Mouse (Mus musculus) MEL (cell line): ENCODE data around the gene Tm9sf4. TPM values are rescaled to one million over a fixed set of nuclear protein-coding genes. Genes with fewer than 3 reads are reported as not detected.
A peak's percentile ranks its signal among the peaks of the same experiment; 100 is the strongest.

ENCODE experiments used
- DNase-seq: peaks from one replicate; pipeline ENCODE4 v3.0.0; 2011; ENCODE audit warnings: low read depth, low spot score
- H3K27ac ChIP-seq: 2 replicates; pipeline ENCODE4 v1.5.1; 2012; ENCODE audit warnings: low read depth, mild to moderate bottlenecking, control low read depth, low read length, moderate library complexity; ENCODE audit not compliant: control insufficient read depth
- H3K27me3 ChIP-seq, 2 experiments: fragments of 150-350 bp in 1 of 2; sonication (generic) in 1 of 2; 2 replicates each; pipeline ENCODE4 v1.6.1; 2012; ENCODE audit warnings: low read length in 2 of 2, mild to moderate bottlenecking in 2 of 2, improper control_type of control experiment in 1 of 2, moderate library complexity in 1 of 2; ENCODE audit not compliant: insufficient read depth in 2 of 2, control insufficient read depth in 1 of 2
- H3K36me3 ChIP-seq, 2 experiments: 2 replicates each; pipeline ENCODE4 v1.6.1; 2012 to 2014; ENCODE audit warnings: low read length in 2 of 2, improper control_type of control experiment in 1 of 2, inconsistent platforms in 1 of 2, mild to moderate bottlenecking in 1 of 2; ENCODE audit not compliant: insufficient read depth in 2 of 2, control insufficient read depth in 1 of 2
- H3K4me1 ChIP-seq, 2 experiments: fragments of 150-350 bp in 1 of 2; sonication (generic) in 1 of 2; 2 replicates each; pipeline ENCODE4 v1.6.1; 2012; ENCODE audit warnings: low read length in 2 of 2, improper control_type of control experiment in 1 of 2, mild to moderate bottlenecking in 1 of 2; ENCODE audit not compliant: insufficient read depth in 2 of 2, control insufficient read depth in 1 of 2
- H3K4me3 ChIP-seq, 2 experiments: fragments of 150-350 bp in 1 of 2; sonication (generic) in 1 of 2; 2 replicates each; pipeline ENCODE4 v1.5.1; 2012; ENCODE audit warnings: low read depth in 2 of 2, low read length in 2 of 2, mild to moderate bottlenecking in 2 of 2, moderate library complexity in 2 of 2, control low read depth in 1 of 2, improper control_type of control experiment in 1 of 2; ENCODE audit not compliant: control insufficient read depth in 1 of 2, insufficient read depth in 1 of 2
- H3K79me2 ChIP-seq: 2 replicates; pipeline ENCODE4 v1.6.1; 2012; ENCODE audit warnings: mild to moderate bottlenecking, low read length, moderate library complexity; ENCODE audit not compliant: control insufficient read depth, poor library complexity, insufficient read depth
- H3K9ac ChIP-seq: 2 replicates; pipeline ENCODE4 v1.6.1; 2012; ENCODE audit warnings: low read depth, mild to moderate bottlenecking, control low read depth, low read length, moderate library complexity; ENCODE audit not compliant: control insufficient read depth, poor library complexity, severe bottlenecking
- H3K9me3 ChIP-seq: fragments of 150-350 bp; sonication (generic); replicated peaks from 2 replicates; pipeline ENCODE4 v1.6.1; 2012; ENCODE audit warnings: mild to moderate bottlenecking, low read length, improper control_type of control experiment, moderate library complexity; ENCODE audit not compliant: insufficient read depth
- CHD1 ChIP-seq: IDR thresholded peaks from 2 replicates; pipeline ENCODE4 v1.6.1; 2012; ENCODE audit warnings: low read depth, mild to moderate bottlenecking, inconsistent platforms, low read length, improper control_type of control experiment
- CTCF ChIP-seq, 3 experiments: IDR thresholded peaks in 2 of 3; conservative IDR thresholded peaks in 1 of 3; 2 replicates each; pipeline ENCODE4 v1.5.1; 2011 to 2012; ENCODE audit warnings: low read length in 3 of 3, low read depth in 2 of 3, mild to moderate bottlenecking in 2 of 3, improper control_type of control experiment in 1 of 3, inconsistent platforms in 1 of 3, mixed read lengths in 1 of 3, moderate library complexity in 1 of 3; ENCODE audit not compliant: control insufficient read depth in 1 of 3, insufficient read depth in 1 of 3, poor library complexity in 1 of 3, severe bottlenecking in 1 of 3
- E2F4 ChIP-seq: IDR thresholded peaks from 2 replicates; pipeline ENCODE4 v1.6.1; 2011; ENCODE audit warnings: low read depth, low read length, improper control_type of control experiment, borderline replicate concordance
- EP300 ChIP-seq, 2 experiments: IDR thresholded peaks; 2 replicates each; pipeline ENCODE4 v1.6.1; 2011; ENCODE audit warnings: improper control_type of control experiment in 2 of 2, low read length in 2 of 2, low read depth in 1 of 2, mild to moderate bottlenecking in 1 of 2
- ETS1 ChIP-seq: IDR thresholded peaks from 2 replicates; pipeline ENCODE4 v1.6.1; 2012; ENCODE audit warnings: low read depth, mild to moderate bottlenecking, inconsistent platforms, low read length, improper control_type of control experiment, moderate library complexity
- GABPA ChIP-seq: IDR thresholded peaks from 2 replicates; pipeline ENCODE4 v1.6.1; 2012; ENCODE audit warnings: low read depth, mild to moderate bottlenecking, inconsistent platforms, low read length, improper control_type of control experiment, moderate library complexity
- GATA1 ChIP-seq: IDR thresholded peaks from 2 replicates; pipeline ENCODE4 v1.6.1; 2011; ENCODE audit warnings: low read depth, low read length, improper control_type of control experiment
- HCFC1 ChIP-seq: IDR thresholded peaks from 2 replicates; pipeline ENCODE4 v1.6.1; 2012; ENCODE audit warnings: low read depth, mild to moderate bottlenecking, inconsistent platforms, low read length, improper control_type of control experiment, moderate library complexity
- JUND ChIP-seq: IDR thresholded peaks from 2 replicates; pipeline ENCODE4 v1.6.1; 2011; ENCODE audit warnings: low read depth, mild to moderate bottlenecking, improper control_type of control experiment, low read length
- MAFK ChIP-seq: IDR thresholded peaks from 2 replicates; pipeline ENCODE4 v1.6.1; 2011; ENCODE audit warnings: low read depth, mild to moderate bottlenecking, low read length, improper control_type of control experiment, borderline replicate concordance
- MAX ChIP-seq: IDR thresholded peaks from 2 replicates; pipeline ENCODE4 v1.6.1; 2011; ENCODE audit warnings: low read length, improper control_type of control experiment
- MAZ ChIP-seq: IDR thresholded peaks from 2 replicates; pipeline ENCODE4 v1.6.1; 2012; ENCODE audit warnings: low read depth, mild to moderate bottlenecking, inconsistent platforms, low read length, improper control_type of control experiment
- MEF2A ChIP-seq: IDR thresholded peaks from 2 replicates; pipeline ENCODE4 v1.6.1; 2014; ENCODE audit warnings: low read depth, mild to moderate bottlenecking, inconsistent platforms, low read length, improper control_type of control experiment; ENCODE audit not compliant: poor library complexity, insufficient replicate concordance, severe bottlenecking; ENCODE audit errors: extremely low read depth
- MXI1 ChIP-seq: IDR thresholded peaks from 2 replicates; pipeline ENCODE4 v1.6.1; 2011; ENCODE audit warnings: mild to moderate bottlenecking, low read depth, low read length, improper control_type of control experiment
- MYC ChIP-seq: IDR thresholded peaks from 2 replicates; pipeline ENCODE4 v1.6.1; 2011; ENCODE audit warnings: low read depth, mild to moderate bottlenecking, low read length, improper control_type of control experiment, moderate library complexity
- NRF1 ChIP-seq: IDR thresholded peaks from 2 replicates; pipeline ENCODE4 v1.6.1; 2014; ENCODE audit warnings: low read depth, mild to moderate bottlenecking, inconsistent platforms, low read length, improper control_type of control experiment, moderate library complexity; ENCODE audit not compliant: poor library complexity, insufficient read depth, severe bottlenecking
- POLR2A ChIP-seq, 2 experiments: IDR thresholded peaks; 2 replicates each; pipeline ENCODE4 v1.6.1; 2011 to 2012; ENCODE audit warnings: low read length in 2 of 2, mild to moderate bottlenecking in 2 of 2, control low read depth in 1 of 2, improper control_type of control experiment in 1 of 2, low read depth in 1 of 2, moderate library complexity in 1 of 2; ENCODE audit not compliant: control insufficient read depth in 1 of 2, insufficient read depth in 1 of 2, poor library complexity in 1 of 2
- POLR2AphosphoS2 ChIP-seq: IDR thresholded peaks from 2 replicates; pipeline ENCODE4 v1.6.1; 2011; ENCODE audit warnings: low read length, improper control_type of control experiment
- POLR2AphosphoS5 ChIP-seq: IDR thresholded peaks from 2 replicates; pipeline ENCODE4 v1.6.1; 2012; ENCODE audit warnings: low read depth, borderline replicate concordance, mild to moderate bottlenecking, inconsistent platforms, low read length, moderate library complexity, mixed read lengths
- RCOR1 ChIP-seq: IDR thresholded peaks from 2 replicates; pipeline ENCODE4 v1.6.1; 2012; ENCODE audit warnings: low read depth, mild to moderate bottlenecking, inconsistent platforms, low read length, improper control_type of control experiment
- SMC3 ChIP-seq: IDR thresholded peaks from 2 replicates; pipeline ENCODE4 v1.6.1; 2011; ENCODE audit warnings: low read depth, low read length, improper control_type of control experiment
- TAL1 ChIP-seq: IDR thresholded peaks from 2 replicates; pipeline ENCODE4 v1.6.1; 2012; ENCODE audit warnings: mild to moderate bottlenecking, inconsistent platforms, low read length, moderate library complexity, mixed read lengths
- TBP ChIP-seq: IDR thresholded peaks from 2 replicates; pipeline ENCODE4 v1.8.0; 2011; ENCODE audit warnings: low read depth, low read length, improper control_type of control experiment
- TCF12 ChIP-seq: IDR thresholded peaks from 2 replicates; pipeline ENCODE4 v1.6.1; 2014; ENCODE audit warnings: low read depth, mild to moderate bottlenecking, inconsistent platforms, low read length, improper control_type of control experiment, moderate library complexity
- USF1 ChIP-seq: IDR thresholded peaks from 2 replicates; pipeline ENCODE4 v1.6.1; 2014; ENCODE audit warnings: low read depth, mild to moderate bottlenecking, inconsistent platforms, low read length, improper control_type of control experiment, moderate library complexity
- USF2 ChIP-seq, 2 experiments: IDR thresholded peaks; 2 replicates each; pipeline ENCODE4 v1.6.1; 2011 to 2012; ENCODE audit warnings: improper control_type of control experiment in 2 of 2, low read length in 2 of 2, borderline replicate concordance in 1 of 2, inconsistent platforms in 1 of 2, low read depth in 1 of 2, mild to moderate bottlenecking in 1 of 2; ENCODE audit not compliant: insufficient read depth in 1 of 2
- ZC3H11A ChIP-seq: IDR thresholded peaks from 2 replicates; pipeline ENCODE4 v1.6.1; 2012; ENCODE audit warnings: low read depth, mild to moderate bottlenecking, inconsistent platforms, low read length, improper control_type of control experiment
- ZKSCAN1 ChIP-seq: IDR thresholded peaks from 2 replicates; pipeline ENCODE4 v1.6.1; 2012; ENCODE audit warnings: low read depth, mild to moderate bottlenecking, inconsistent platforms, low read length, improper control_type of control experiment, moderate library complexity
- ZMIZ1 ChIP-seq: IDR thresholded peaks from 2 replicates; pipeline ENCODE4 v1.6.1; 2012; ENCODE audit warnings: low read depth, mild to moderate bottlenecking, inconsistent platforms, low read length, improper control_type of control experiment, moderate library complexity
- polyA plus RNA-seq, 2 experiments: library from polyadenylated mRNA; stranded (reverse) in 1 of 2; unstranded in 1 of 2; fragments of >175 nt in 1 of 2; fragments of >200 nt in 1 of 2; gene quantifications; 2 replicates each; pipeline versions ENCODE4 v1.2.1 to v1.2.4; 2012; ENCODE audit warnings: low replicate concordance in 2 of 2, low read depth in 1 of 2; ENCODE audit not compliant: insufficient read length in 2 of 2, insufficient read depth in 1 of 2, missing spikeins in 1 of 2
- total RNA-seq: library from RNA; depleted of rRNA; stranded (reverse); fragments of 300-350 nt; gene quantifications from 2 replicates; pipeline ENCODE4 v1.2.3, GENCODE M21; 2012

Gene Tm9sf4
- total and polyA plus RNA-seq, 3 experiments = 16.1 to 269 (median 29.8) TPM

- TF ChIP-seq ZMIZ1 (peak; percentile 42; the same call in 1 of the 2 replicates), ZC3H11A (0 out of 2 replicates have a peak, but pooled peaks have one; percentile 5), RCOR1 (peak; percentile 81), MAZ (peak; percentile 79; the same call in 1 of the 2 replicates), TAL1 (peak; percentile 95), JUND (no peak), HCFC1 (no peak), USF2 (IDR thresholded peaks at IDR 0.05; ENCODE audit: borderline replicate concordance in 1 of 2, insufficient read depth in 1 of 2, low read depth in 1 of 2, low read length in 2 of 2) (no peak), SMC3 (0 out of 2 replicates have a peak, but pooled peaks have one; percentile 7), CTCF (IDR thresholded peaks at IDR 0.05 in 2 of 3, conservative IDR thresholded peaks at IDR 0.05 in 1 of 3; ENCODE audit: control insufficient read depth in 1 of 3, insufficient read depth in 1 of 3, low read depth in 2 of 3, low read length in 3 of 3, poor library complexity in 1 of 3, severe bottlenecking in 1 of 3) (no peak), POLR2AphosphoS2 (peak; percentile 63), E2F4 (no peak), ZKSCAN1 (no peak), MAFK (no peak; the same call in 1 of the 2 replicates), POLR2AphosphoS5 (no peak)
Observed at GRCm38 (mm10) chr2:153240701-153241235, 79.7 kb downstream of the Tm9sf4 start (continued).

- Histone ChIP-seq H3K36me3 (peaks cover 6 to 34% of the 10 kb centered on the region in 2 experiments), H3K4me1 (peaks cover 14 to 18% of the 10 kb centered on the region in 2 experiments), H3K4me3 (peak within 1 kb of the TSS; percentile 93 to 98), H3K9me3 (no peaks in the 10 kb centered on the region), H3K27ac (peak within 1 kb of the TSS; percentile 94), H3K27me3 (no peaks in the 10 kb centered on the region), H3K79me2 (peaks cover 50% of the 10 kb centered on the region), H3K9ac (peak within 1 kb of the TSS; percentile 98)
- peak; percentile 89 for DNase-seq
- 0 out of 2 replicates have a peak, but pooled peaks have one; percentile 37 for TF ChIP-seq TCF12
- peak; percentile 1; the same call in 1 of the 2 replicates for TF ChIP-seq MXI1
- TF ChIP-seq TAL1 = no peak
- TF ChIP-seq EP300 (IDR thresholded peaks at IDR 0.05; ENCODE audit: low read depth in 1 of 2, low read length in 2 of 2) = 0 out of 4 replicates have a peak, but pooled peaks of 1 of the 2 experiments have one; percentile 16
- no peak for TF ChIP-seq MEF2A
- TF ChIP-seq ETS1 = no peak
- peak; percentile 81 for TF ChIP-seq HCFC1
- peak; percentile 62 for TF ChIP-seq MAZ
- TF ChIP-seq MYC = peak; percentile 52; the same call in 1 of the 2 replicates
- peak; percentile 54 for TF ChIP-seq TBP
- peak; percentile 58 for TF ChIP-seq GATA1
- peak; percentile 13; the same call in 1 of the 2 replicates for TF ChIP-seq NRF1
- no peak for TF ChIP-seq MAFK
- TF ChIP-seq SMC3 = peak; percentile 34
- peak in 2 of 3 experiments; percentile 26 to 42; a peak in 2 of 6 replicates for TF ChIP-seq CTCF (IDR thresholded peaks at IDR 0.05 in 2 of 3, conservative IDR thresholded peaks at IDR 0.05 in 1 of 3; ENCODE audit: control insufficient read depth in 1 of 3, insufficient read depth in 1 of 3, low read depth in 2 of 3, low read length in 3 of 3, poor library complexity in 1 of 3, severe bottlenecking in 1 of 3)
- no peak; the same call in 1 of the 2 replicates for TF ChIP-seq MAX
- TF ChIP-seq E2F4 = no peak
- peak; percentile 60 to 70; a peak in 2 of 4 replicates for TF ChIP-seq POLR2A (IDR thresholded peaks at IDR 0.05; ENCODE audit: control insufficient read depth in 1 of 2, insufficient read depth in 1 of 2, low read depth in 1 of 2, low read length in 2 of 2, poor library complexity in 1 of 2)
- no peak for TF ChIP-seq CHD1
- TF ChIP-seq RCOR1 = no peak
- TF ChIP-seq USF1 = no peak
- no peak for TF ChIP-seq POLR2AphosphoS5
- TF ChIP-seq GABPA = no peak
- TF ChIP-seq USF2 (IDR thresholded peaks at IDR 0.05; ENCODE audit: borderline replicate concordance in 1 of 2, insufficient read depth in 1 of 2, low read depth in 1 of 2, low read length in 2 of 2) = no peak
Observed at GRCm38 (mm10) chr2:153241250-153242014, 80.3 kb downstream of the Tm9sf4 start, which contains the start of the genes Plagl2 and Pofut1. Gene Plagl2, minus strand, starts transcription at chr2:153241426. Gene Pofut1, plus strand, starts transcription at chr2:153241533.
